Comparison of ENCODE assay signal across 32 mouse cellular contexts in genomic region chr3:105915281-105915680, GRCm38 (mm10). TPM values are rescaled to one million over a fixed set of nuclear protein-coding genes. Genes with fewer than 3 reads are reported as not detected.
A peak's percentile ranks its signal among the peaks of the same experiment; 100 is the strongest.
DNase-seq lines count a peak whose midpoint lies in the region; ATAC-seq and TF ChIP-seq lines count a peak whose summit lies in the region.
"Had no signal": no experiment of that assay in that cellular context is flagged by ENCODE, and none has a peak within 500 bp of the region (broad histone marks: within the 10 kb centered on the region; RNA-seq: fewer than 3 reads in every experiment).

No protein-coding gene starts in this region.

- peak overlapping the region; percentile 34; the same call in 1 of the 2 replicates for H3K27ac ChIP-seq in lung, postnatal 0 days (ENCODE audit: low read length)
- no peak overlapping the region for H3K27ac ChIP-seq in embryonic facial prominence, embryonic 10.5 days (replicated peaks)
- H3K27ac ChIP-seq: forebrain, embryonic 13.5 days; heart, embryonic 15.5 days; hindbrain, embryonic 12.5 days; layer of hippocampus, adult 2 months; left cerebral cortex, adult 2 months; limb, embryonic 13.5 days; midbrain, embryonic 12.5 days; neural tube, embryonic 13.5 days; stomach, postnatal 0 days had no signal

- peak; percentile 41 for TF ChIP-seq CTCF in lung, postnatal 0 days (IDR thresholded peaks at IDR 0.05)

- DNase-seq in R1 (ENCODE audit: low read depth, low spot score) = peak; percentile 14
- DNase-seq in lung, postnatal 0 days (ENCODE audit: low spot score) = peak; percentile 89
- no peak for DNase-seq in adrenal gland, postnatal 4 days (ENCODE audit: low spot score in 2 of 2)
- no peak for DNase-seq in embryonic facial prominence, embryonic 10.5 days (ENCODE audit: low spot score)
- no peak for DNase-seq in gastrocnemius, postnatal 36 days
- DNase-seq: adrenal gland, adult 2 months; adrenal gland, postnatal 36 days; cerebellum, adult 8-10 months; cerebellum, postnatal 25 days; gastrocnemius, postnatal 10 days; kidney, postnatal 25 days; liver, embryonic 13.5 days; right cerebral cortex, postnatal 4 days; thymus, adult 18-20 months; thymus, postnatal 25 days had no signal

- intact Hi-C loops in gastrocnemius, postnatal 36 days (cut with DNase I) = no loop called here

- peak; percentile 92 for TF ChIP-seq EP300 in lung, postnatal 0 days (IDR thresholded peaks at IDR 0.05)

- peaks cover 100% of the 10 kb centered on the region for H3K4me1 ChIP-seq in megakaryocyte, embryonic 14.5 days
- H3K4me1 ChIP-seq in lung, postnatal 0 days (ENCODE audit: insufficient read depth, low read depth, low read length) = peaks cover 8% of the 10 kb centered on the region; the same call in 1 of the 2 replicates
- H3K4me1 ChIP-seq in embryonic facial prominence, embryonic 10.5 days = 0 out of 2 replicates have a peak, but pooled peaks cover 7% of the 10 kb centered on the region
- H3K4me1 ChIP-seq: forebrain, embryonic 13.5 days; hindbrain, embryonic 12.5 days; limb, embryonic 13.5 days; midbrain, embryonic 12.5 days; neural tube, embryonic 13.5 days had no signal

- H3K4me3 ChIP-seq in megakaryocyte, embryonic 14.5 days (replicated peaks) = peak overlapping the region; percentile 7
- H3K4me3 ChIP-seq in lung, postnatal 0 days (ENCODE audit: low read depth, low read length) = no peak overlapping the region
- H3K4me3 ChIP-seq in embryonic facial prominence, embryonic 10.5 days = no peak overlapping the region
- H3K4me3 ChIP-seq: forebrain, embryonic 13.5 days; heart, embryonic 15.5 days; hindbrain, embryonic 12.5 days; layer of hippocampus, adult 2 months; left cerebral cortex, adult 2 months; limb, embryonic 13.5 days; midbrain, embryonic 12.5 days; neural tube, embryonic 13.5 days had no signal

- no peaks in the 10 kb centered on the region for H3K9me3 ChIP-seq in megakaryocyte, embryonic 14.5 days
- H3K9me3 ChIP-seq in lung, postnatal 0 days (ENCODE audit: low read length) = no peaks in the 10 kb centered on the region
- H3K9me3 ChIP-seq in embryonic facial prominence, embryonic 10.5 days = no peaks in the 10 kb centered on the region
- H3K9me3 ChIP-seq: forebrain, embryonic 13.5 days; G1E; heart, embryonic 15.5 days; hindbrain, embryonic 12.5 days; limb, embryonic 13.5 days; liver, embryonic 13.5 days; midbrain, embryonic 12.5 days; neural tube, embryonic 13.5 days had no signal

- H3K9ac ChIP-seq in lung, postnatal 0 days (replicated peaks; ENCODE audit: low read depth) = no peak overlapping the region
- H3K9ac ChIP-seq: forebrain, embryonic 13.5 days; heart, embryonic 15.5 days; hindbrain, embryonic 12.5 days; limb, embryonic 13.5 days; liver, embryonic 13.5 days; midbrain, embryonic 12.5 days; neural tube, embryonic 13.5 days had no signal

- no peak overlapping the region for H3K4me2 ChIP-seq in lung, postnatal 0 days (replicated peaks; ENCODE audit: low read depth, low read length)
- H3K4me2 ChIP-seq: forebrain, embryonic 13.5 days; heart, embryonic 15.5 days; hindbrain, embryonic 12.5 days; limb, embryonic 13.5 days; midbrain, embryonic 12.5 days; neural tube, embryonic 13.5 days had no signal

- 12% methylated on average over 1 of the region's 1 CpGs for WGBS in lung, postnatal 0 days
- WGBS in embryonic facial prominence, embryonic 10.5 days = 33% methylated on average over 1 of the region's 1 CpGs

- peaks cover 78% of the 10 kb centered on the region for H3K36me3 ChIP-seq in megakaryocyte, embryonic 14.5 days (replicated peaks; ENCODE audit: low read length)
- no peaks in the 10 kb centered on the region for H3K36me3 ChIP-seq in lung, postnatal 0 days (ENCODE audit: insufficient read depth, low read length)
- no peaks in the 10 kb centered on the region for H3K36me3 ChIP-seq in embryonic facial prominence, embryonic 10.5 days (replicated peaks)
- H3K36me3 ChIP-seq: G1E; heart, embryonic 15.5 days; hindbrain, embryonic 12.5 days; limb, embryonic 13.5 days; liver, embryonic 13.5 days; midbrain, embryonic 12.5 days; neural tube, embryonic 13.5 days had no signal

- no peaks in the 10 kb centered on the region for H3K27me3 ChIP-seq in megakaryocyte, embryonic 14.5 days (replicated peaks)
- no peaks in the 10 kb centered on the region for H3K27me3 ChIP-seq in lung, postnatal 0 days (replicated peaks; ENCODE audit: insufficient read depth, low read length)
- no peaks in the 10 kb centered on the region for H3K27me3 ChIP-seq in embryonic facial prominence, embryonic 10.5 days (replicated peaks; ENCODE audit: low read depth, poor library complexity, severe bottlenecking)
- H3K27me3 ChIP-seq: forebrain, embryonic 13.5 days; heart, embryonic 15.5 days; hindbrain, embryonic 12.5 days; limb, embryonic 13.5 days; liver, embryonic 13.5 days; midbrain, embryonic 12.5 days; neural tube, embryonic 13.5 days had no signal

- ATAC-seq in megakaryocyte, adult 5-6 weeks (ENCODE audit: poor library complexity, severe bottlenecking) = no peak
- peak; percentile 87 for ATAC-seq in lung, postnatal 0 days
- ATAC-seq: activated CD4-positive, CD25-positive, alpha-beta regulatory T cell, adult 4 months; forebrain, embryonic 13.5 days; intestine, postnatal 0 days had no signal

RNA-seq across cellular contexts. Expression of gene I830077J02Rik, which starts 17.2 kb away (rescaled TPM):
- polyA plus RNA-seq in megakaryocyte, embryonic 14.5 days (2012; ENCODE audit: insufficient read depth, low replicate concordance) = 34.4 and 41.9 TPM in 2 replicates
- 126 and 132 TPM in 2 replicates for total RNA-seq in megakaryocyte, adult 5-6 weeks (2015)
- total RNA-seq in megakaryocyte, adult 5-6 weeks (2017) = 71.5 and 74.6 TPM in 2 replicates
- polyA plus RNA-seq in lung, postnatal 0 days (2015; fragmentation: Nextera tagmentation; extraction: Ambion mirVana) = 1.2 and 1.9 TPM in 2 replicates
- total RNA-seq in adrenal gland, postnatal 4 days (2021) = 1 to 10 TPM in 1 of 2 experiments, under 1 TPM in 1; 0.78 to 1.0 TPM
- 0.34 and 0.61 TPM in 2 replicates for polyA plus RNA-seq in embryonic facial prominence, embryonic 10.5 days (2016; fragmentation: Nextera tagmentation; extraction: Ambion mirVana)
- under 1 TPM in 1 of 2 experiments, not detected in 1; 0.26 TPM for total RNA-seq in gastrocnemius, postnatal 36 days (2021)

RNA-seq across cellular contexts. Expression of gene Wdr77, which starts 43.9 kb away (rescaled TPM):
- polyA plus RNA-seq in megakaryocyte, embryonic 14.5 days (2012; ENCODE audit: insufficient read depth, low replicate concordance) = 39.6 and 78.6 TPM in 2 replicates
- 22.3 and 23.0 TPM in 2 replicates for total RNA-seq in megakaryocyte, adult 5-6 weeks (2015)
- total RNA-seq in megakaryocyte, adult 5-6 weeks (2017) = 11.8 and 14.0 TPM in 2 replicates
- 45.9 and 50.0 TPM in 2 replicates for polyA plus RNA-seq in lung, postnatal 0 days (2015; fragmentation: Nextera tagmentation; extraction: Ambion mirVana)
- 10 to 100 TPM; 74.0 to 76.3 TPM for total RNA-seq in adrenal gland, postnatal 4 days (2021)
- 180 and 193 TPM in 2 replicates for polyA plus RNA-seq in embryonic facial prominence, embryonic 10.5 days (2016; fragmentation: Nextera tagmentation; extraction: Ambion mirVana)
- total RNA-seq in gastrocnemius, postnatal 36 days (2021) = 10 to 100 TPM; 26.9 to 29.3 TPM

RNA-seq across cellular contexts. Expression of gene Tmigd3, which starts 44.6 kb away (rescaled TPM):
- not detected in 2 replicates for polyA plus RNA-seq in megakaryocyte, embryonic 14.5 days (2012; ENCODE audit: insufficient read depth, low replicate concordance)
- total RNA-seq in megakaryocyte, adult 5-6 weeks (2015) = 0.40 and 1.2 TPM in 2 replicates
- total RNA-seq in megakaryocyte, adult 5-6 weeks (2017) = 2.1 and 5.8 TPM in 2 replicates
- polyA plus RNA-seq in lung, postnatal 0 days (2015; fragmentation: Nextera tagmentation; extraction: Ambion mirVana) = 1.5 and 1.6 TPM in 2 replicates
- under 1 TPM in 1 of 2 experiments, not detected in 1; 0.25 TPM for total RNA-seq in adrenal gland, postnatal 4 days (2021)
- polyA plus RNA-seq in embryonic facial prominence, embryonic 10.5 days (2016; fragmentation: Nextera tagmentation; extraction: Ambion mirVana) = 0.15 TPM in 1 of 2 replicates, not detected in the other
- total RNA-seq in gastrocnemius, postnatal 36 days (2021) = not detected
- total RNA-seq: adrenal gland, adult 2 months; heart, postnatal 25 days had no signal
- polyA plus RNA-seq: activated CD4-positive, CD25-positive, alpha-beta regulatory T cell, adult 4 months; adrenal gland, adult 2 months; C2C12; embryonic facial prominence, embryonic 11.5 days; forebrain, embryonic 13.5 days; hindbrain, embryonic 12.5 days; limb, embryonic 13.5 days; midbrain, embryonic 12.5 days; neural tube, embryonic 13.5 days had no signal

RNA-seq across cellular contexts. Expression of gene Atp5f1, which starts 44.6 kb away (rescaled TPM):
- polyA plus RNA-seq in megakaryocyte, embryonic 14.5 days (2012; ENCODE audit: insufficient read depth, low replicate concordance) = 260 and 290 TPM in 2 replicates
- total RNA-seq in megakaryocyte, adult 5-6 weeks (2015) = 442 and 475 TPM in 2 replicates
- 501 and 520 TPM in 2 replicates for total RNA-seq in megakaryocyte, adult 5-6 weeks (2017)
- polyA plus RNA-seq in lung, postnatal 0 days (2015; fragmentation: Nextera tagmentation; extraction: Ambion mirVana) = 352 and 364 TPM in 2 replicates
- total RNA-seq in adrenal gland, postnatal 4 days (2021) = 100 to 1,000 TPM; 328 to 331 TPM
- 459 and 473 TPM in 2 replicates for polyA plus RNA-seq in embryonic facial prominence, embryonic 10.5 days (2016; fragmentation: Nextera tagmentation; extraction: Ambion mirVana)
- total RNA-seq in gastrocnemius, postnatal 36 days (2021) = 100 to 1,000 TPM; 614 to 667 TPM

RNA-seq across cellular contexts. Expression of gene Adora3, which starts 44.6 kb away (rescaled TPM):
- 0.19 TPM in 1 of 2 replicates, not detected in the other for polyA plus RNA-seq in megakaryocyte, embryonic 14.5 days (2012; ENCODE audit: insufficient read depth, low replicate concordance)
- total RNA-seq in megakaryocyte, adult 5-6 weeks (2015) = 12.7 and 15.0 TPM in 2 replicates
- total RNA-seq in megakaryocyte, adult 5-6 weeks (2017) = 6.4 and 6.5 TPM in 2 replicates
- polyA plus RNA-seq in lung, postnatal 0 days (2015; fragmentation: Nextera tagmentation; extraction: Ambion mirVana) = 0.82 and 0.89 TPM in 2 replicates
- under 1 TPM; 0.17 to 0.25 TPM for total RNA-seq in adrenal gland, postnatal 4 days (2021)
- polyA plus RNA-seq in embryonic facial prominence, embryonic 10.5 days (2016; fragmentation: Nextera tagmentation; extraction: Ambion mirVana) = not detected in 2 replicates
- not detected for total RNA-seq in gastrocnemius, postnatal 36 days (2021)
- polyA plus RNA-seq: C2C12; embryonic facial prominence, embryonic 11.5 days; G1E; hindbrain, embryonic 12.5 days; midbrain, embryonic 12.5 days; neural tube, embryonic 13.5 days had no signal

Comparison
In these comparisons a context has a peak if more than half of its experiments do, and no peak if none do; other contexts are left out.
1. DNase-seq: peak in R1 (single experiment) and lung, postnatal 0 days (single experiment); none in adrenal gland, postnatal 4 days (0 of 2), embryonic facial prominence, embryonic 10.5 days (single experiment) and gastrocnemius, postnatal 36 days (0 of 2).
2. RNA of gene I830077J02Rik, which starts 17.2 kb away (total RNA-seq): 71.5 to 132 TPM in megakaryocyte, adult 5-6 weeks; 0.78 to 1.0 TPM in adrenal gland, postnatal 4 days and 0.26 TPM in gastrocnemius, postnatal 36 days; every median in the first group is over 10 times any median in the second.